ENCODE assay signal across 9 mouse cellular contexts in the genomic region with DNA sequence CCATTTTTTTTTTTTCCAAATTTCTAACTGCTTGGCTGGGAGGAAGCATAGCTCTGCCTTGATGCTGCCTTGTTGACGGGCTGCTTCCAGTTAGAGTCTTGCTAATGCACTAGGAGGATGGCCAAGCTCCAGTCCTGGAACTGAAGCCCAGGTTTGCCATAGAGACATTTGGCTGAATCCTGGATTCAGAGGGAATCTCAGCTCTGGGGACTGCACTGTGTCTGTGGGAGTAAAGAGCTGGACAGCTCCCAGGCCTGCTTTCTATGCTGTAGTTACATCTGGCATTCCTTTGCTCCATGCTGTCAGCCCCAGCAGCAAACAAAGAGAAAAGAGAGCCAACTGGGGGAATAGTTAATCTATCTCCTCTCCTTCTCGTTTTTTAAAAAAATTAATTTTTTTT.
DNase-seq lines count a peak whose midpoint lies in the region; ATAC-seq and TF ChIP-seq lines count a peak whose summit lies in the region.
"Had no signal": no experiment of that assay in that cellular context is flagged by ENCODE, and none has a peak within 500 bp of the region (broad histone marks: within the 10 kb centered on the region; RNA-seq: fewer than 3 reads in every experiment).

No protein-coding gene starts in this region.

- 48% methylated on average over 2 of the region's 2 CpGs for WGBS in embryonic facial prominence, embryonic 11.5 days
- 26% methylated on average over 2 of the region's 2 CpGs for WGBS in midbrain, postnatal 0 days

- no peaks in the 10 kb centered on the region for H3K4me1 ChIP-seq in embryonic facial prominence, embryonic 11.5 days (ENCODE audit: control insufficient read depth, insufficient read depth, low read length)
- H3K4me1 ChIP-seq in midbrain, postnatal 0 days (ENCODE audit: insufficient read depth, low read length) = no peaks in the 10 kb centered on the region
- H3K4me1 ChIP-seq: heart, embryonic 13.5 days had no signal

- no peaks in the 10 kb centered on the region for H3K27me3 ChIP-seq in embryonic facial prominence, embryonic 11.5 days (ENCODE audit: control insufficient read depth, insufficient read depth, low read length)
- H3K27me3 ChIP-seq in midbrain, postnatal 0 days (ENCODE audit: insufficient read depth, low read length) = no peaks in the 10 kb centered on the region
- H3K27me3 ChIP-seq: heart, embryonic 13.5 days had no signal

- H3K4me2 ChIP-seq in embryonic facial prominence, embryonic 11.5 days (ENCODE audit: low read depth, low read length) = no peak overlapping the region
- H3K4me2 ChIP-seq in midbrain, postnatal 0 days (ENCODE audit: low read depth, low read length, poor library complexity, severe bottlenecking) = peak overlapping the region; percentile 23; the same call in 1 of the 2 replicates
- H3K4me2 ChIP-seq: heart, embryonic 13.5 days had no signal

- no peaks in the 10 kb centered on the region for H3K36me3 ChIP-seq in embryonic facial prominence, embryonic 11.5 days (replicated peaks; ENCODE audit: control insufficient read depth, insufficient read depth, low read depth, low read length)
- H3K36me3 ChIP-seq in midbrain, postnatal 0 days (ENCODE audit: insufficient read depth, low read length) = no peaks in the 10 kb centered on the region
- H3K36me3 ChIP-seq: heart, embryonic 13.5 days had no signal

- no peak for TF ChIP-seq CTCF in midbrain, postnatal 0 days (IDR thresholded peaks at IDR 0.05)

- no peak overlapping the region for H3K9ac ChIP-seq in embryonic facial prominence, embryonic 11.5 days (replicated peaks; ENCODE audit: low read length)
- 0 out of 2 replicates have a peak overlapping the region, but pooled peaks have one; percentile 20 for H3K9ac ChIP-seq in midbrain, postnatal 0 days (replicated peaks; ENCODE audit: low read length, poor library complexity, severe bottlenecking)
- H3K9ac ChIP-seq: heart, embryonic 13.5 days had no signal

- no peak overlapping the region for H3K27ac ChIP-seq in embryonic facial prominence, embryonic 11.5 days (replicated peaks; ENCODE audit: low read depth, low read length)
- peak overlapping the region; percentile 83 for H3K27ac ChIP-seq in midbrain, postnatal 0 days (ENCODE audit: low read depth, low read length)
- H3K27ac ChIP-seq: heart, embryonic 13.5 days had no signal

- peak; percentile 57 for DNase-seq in kidney, postnatal 10 days
- no peak for DNase-seq in kidney, postnatal 36 days
- peak; percentile 66 for DNase-seq in embryonic facial prominence, embryonic 11.5 days (ENCODE audit: low spot score)
- DNase-seq in layer of hippocampus, adult 11-12 months (ENCODE audit: low spot score) = peak; percentile 65
- peak; percentile 81 for DNase-seq in midbrain, postnatal 0 days (ENCODE audit: low spot score)
- DNase-seq in lung, postnatal 10 days = no peak
- no peak for DNase-seq in adrenal gland, postnatal 4 days (ENCODE audit: low spot score in 2 of 2)

- no peaks in the 10 kb centered on the region for H3K9me3 ChIP-seq in embryonic facial prominence, embryonic 11.5 days (replicated peaks; ENCODE audit: control insufficient read depth, low read length)
- H3K9me3 ChIP-seq in midbrain, postnatal 0 days (ENCODE audit: low read length) = no peaks in the 10 kb centered on the region
- H3K9me3 ChIP-seq: heart, embryonic 13.5 days had no signal

- no peak for ATAC-seq in embryonic facial prominence, embryonic 11.5 days (replicated peaks; ENCODE audit: insufficient number of reproducible peaks, low FRiP score, low TSS enrichment, low read depth)
- 0 out of 2 replicates have a peak, but pooled peaks have one; percentile 24 for ATAC-seq in midbrain, postnatal 0 days (ENCODE audit: low FRiP score)
- no peak for ATAC-seq in monocyte, adult 5-6 weeks (replicated peaks; ENCODE audit: insufficient number of reproducible peaks, low FRiP score, low TSS enrichment, poor library complexity, severe bottlenecking)

- no peak overlapping the region for H3K4me3 ChIP-seq in embryonic facial prominence, embryonic 11.5 days (ENCODE audit: low read depth, low read length)
- H3K4me3 ChIP-seq in midbrain, postnatal 0 days (ENCODE audit: low read depth, low read length) = no peak overlapping the region
- H3K4me3 ChIP-seq: heart, embryonic 13.5 days had no signal

Comparison
In these comparisons a context has a peak if more than half of its experiments do, and no peak if none do; other contexts are left out.
1. DNase-seq: peak in kidney, postnatal 10 days (single experiment), embryonic facial prominence, embryonic 11.5 days (single experiment), layer of hippocampus, adult 11-12 months (single experiment) and midbrain, postnatal 0 days (single experiment); none in kidney, postnatal 36 days (0 of 2), lung, postnatal 10 days (single experiment) and adrenal gland, postnatal 4 days (0 of 2).